Mouse (Mus musculus): Measurements from ENCODE around the gene Ppip5k1.

DNA sequence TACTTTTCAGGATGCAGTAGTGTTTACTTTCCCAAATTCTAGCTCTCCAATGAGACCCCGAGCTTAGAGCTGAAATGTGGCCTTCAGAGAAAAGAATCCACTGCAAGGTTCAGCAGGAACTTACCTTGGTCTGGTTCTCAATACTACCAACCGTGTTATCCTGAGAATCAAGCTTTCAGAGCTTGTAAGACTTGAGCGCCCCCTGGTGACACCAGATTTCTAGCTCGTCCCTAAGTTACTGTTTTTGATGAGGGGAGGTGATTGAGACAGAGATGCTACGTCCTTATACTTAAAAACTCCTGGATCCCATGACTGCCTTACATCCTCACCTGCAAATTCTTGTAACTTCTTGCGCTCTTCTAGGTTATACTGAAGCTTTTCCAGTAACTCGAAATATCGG, 41.4 kb upstream of the Ppip5k1 start:
- TF ChIP-seq CTCF (IDR thresholded peaks at IDR 0.05; ENCODE audit: low read depth, low read length) (no peak), POLR2A (IDR thresholded peaks at IDR 0.05; ENCODE audit: extremely low read depth, insufficient read depth, low read length) (no peak)
